Mouse (Mus musculus): ENCODE measurements around the gene Hmgcl. TPM values are rescaled to one million over a fixed set of nuclear protein-coding genes. Genes with fewer than 3 reads are reported as not detected.
A peak's percentile ranks its signal among the peaks of the same experiment; 100 is the strongest.

Hmgcl gene
- polyA plus RNA-seq, 1 experiment from 2014 or later, result 55.9 TPM

DNA sequence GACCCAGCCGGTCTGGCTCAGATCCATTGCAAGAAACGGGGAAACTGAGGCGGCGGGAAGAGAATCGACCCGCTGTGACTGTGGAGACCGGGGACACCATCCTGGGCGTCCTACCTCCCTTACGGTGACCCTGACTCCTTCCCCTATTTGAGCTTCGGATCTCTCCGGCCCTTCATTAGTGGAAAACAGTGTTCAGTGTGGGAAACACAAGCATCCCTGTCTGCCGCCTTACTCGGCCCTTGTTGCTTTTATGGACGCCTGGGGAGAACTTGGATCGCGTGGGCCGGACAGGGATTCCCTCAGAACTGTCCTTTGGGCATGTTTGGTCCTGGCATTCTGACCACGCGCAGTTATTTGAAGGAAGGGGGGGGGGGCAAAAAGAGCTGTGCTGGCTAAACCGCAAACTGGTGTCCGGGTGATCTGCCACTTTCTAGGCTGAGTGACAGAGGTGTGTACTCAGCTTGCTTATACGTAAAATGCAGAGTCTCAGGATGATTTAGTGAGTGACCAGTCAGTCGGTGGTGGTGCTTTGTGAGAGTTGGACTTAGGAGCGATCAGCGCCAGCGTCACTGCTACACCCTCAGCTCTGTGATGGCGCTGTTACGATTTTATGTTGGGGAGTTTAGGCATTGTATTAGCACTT, 532 bp downstream of the Hmgcl start:
- ATAC-seq (replicated peaks; ENCODE audit: low FRiP score), result no peak; the same call in 1 of the 2 replicates
- no peak overlapping the region for H3K27ac ChIP-seq (ENCODE audit: low read depth, low read length)
- no peaks in the 10 kb centered on the region; the same call in 1 of the 2 replicates for H3K36me3 ChIP-seq (ENCODE audit: control insufficient read depth, insufficient read depth, low read length)
- 2% methylated on average over 28 of the region's 28 CpGs for WGBS
- H3K4me3 ChIP-seq (ENCODE audit: low read depth, low read length), result peak overlapping the region; percentile 79
- H3K27me3 ChIP-seq (ENCODE audit: control insufficient read depth, insufficient read depth, low read length), result no peaks in the 10 kb centered on the region
- H3K9me3 ChIP-seq (ENCODE audit: control insufficient read depth, low read length), result no peaks in the 10 kb centered on the region
- H3K4me2 ChIP-seq (ENCODE audit: low read depth, low read length, severe bottlenecking), result peak overlapping the region; percentile 88
- H3K9ac ChIP-seq (ENCODE audit: low read length), result peak overlapping the region; percentile 74
- DNase-seq (ENCODE audit: low spot score), result no peak
- 0 out of 2 replicates have a peak, but pooled peaks cover 3% of the 10 kb centered on the region for H3K4me1 ChIP-seq (replicated peaks; ENCODE audit: control insufficient read depth, insufficient read depth, low read length)

DNA sequence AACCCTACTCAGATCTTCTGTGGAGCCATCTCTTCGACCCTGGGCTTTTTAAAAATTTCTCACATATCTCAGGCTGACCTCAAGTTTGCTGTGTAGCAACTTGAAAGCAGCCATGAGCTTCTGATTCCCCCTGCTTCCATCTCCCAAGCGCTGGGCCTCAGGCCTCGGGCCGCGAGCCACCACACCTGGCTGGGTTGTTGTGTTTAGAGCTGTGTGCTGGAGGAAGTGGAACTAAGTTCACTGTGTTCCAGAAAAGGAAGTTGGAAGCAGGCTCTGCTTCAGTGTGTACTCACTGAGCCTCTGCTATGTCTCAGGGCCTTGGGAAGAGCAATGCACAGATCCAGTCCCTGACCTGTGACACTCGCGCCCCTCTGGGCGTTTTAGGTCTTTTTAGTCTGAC, 1.9 kb downstream of the Hmgcl start:
- ATAC-seq (replicated peaks; ENCODE audit: low FRiP score) (no peak), DNase-seq (ENCODE audit: low spot score) (no peak)
- Histone ChIP-seq H3K4me1 (replicated peaks; ENCODE audit: control insufficient read depth, insufficient read depth, low read length) (0 out of 2 replicates have a peak, but pooled peaks cover 3% of the 10 kb centered on the region), H3K27me3 (ENCODE audit: control insufficient read depth, insufficient read depth, low read length) (no peaks in the 10 kb centered on the region), H3K4me2 (ENCODE audit: low read depth, low read length, severe bottlenecking) (no peak overlapping the region), H3K27ac (ENCODE audit: low read depth, low read length) (no peak overlapping the region), H3K9me3 (ENCODE audit: control insufficient read depth, low read length) (no peaks in the 10 kb centered on the region), H3K36me3 (ENCODE audit: control insufficient read depth, insufficient read depth, low read length) (no peaks in the 10 kb centered on the region; the same call in 1 of the 2 replicates), H3K9ac (ENCODE audit: low read length) (no peak overlapping the region), H3K4me3 (ENCODE audit: low read depth, low read length) (no peak overlapping the region)
- WGBS, result 98% methylated on average over 8 of the region's 8 CpGs

GRCm38 (mm10) chr4:135949475-135949874, 3.2 kb downstream of the Hmgcl start:
- Histone ChIP-seq H3K36me3 (ENCODE audit: control insufficient read depth, insufficient read depth, low read length) (no peaks in the 10 kb centered on the region; the same call in 1 of the 2 replicates), H3K9ac (ENCODE audit: low read length) (no peak overlapping the region), H3K4me2 (ENCODE audit: low read depth, low read length, severe bottlenecking) (no peak overlapping the region), H3K4me3 (ENCODE audit: low read depth, low read length) (no peak overlapping the region), H3K4me1 (replicated peaks; ENCODE audit: control insufficient read depth, insufficient read depth, low read length) (0 out of 2 replicates have a peak, but pooled peaks cover 3% of the 10 kb centered on the region), H3K9me3 (ENCODE audit: control insufficient read depth, low read length) (no peaks in the 10 kb centered on the region), H3K27ac (ENCODE audit: low read depth, low read length) (no peak overlapping the region), H3K27me3 (ENCODE audit: control insufficient read depth, insufficient read depth, low read length) (no peaks in the 10 kb centered on the region)
- DNase-seq (ENCODE audit: low spot score) (no peak), ATAC-seq (replicated peaks; ENCODE audit: low FRiP score) (no peak)
- 94% methylated on average over 10 of the region's 10 CpGs for WGBS

GRCm38 (mm10) chr4:135949911-135950310, 3.7 kb downstream of the Hmgcl start:
- Histone ChIP-seq H3K27me3 (ENCODE audit: control insufficient read depth, insufficient read depth, low read length) (no peaks in the 10 kb centered on the region), H3K4me3 (ENCODE audit: low read depth, low read length) (no peak overlapping the region), H3K9me3 (ENCODE audit: control insufficient read depth, low read length) (no peaks in the 10 kb centered on the region), H3K4me2 (ENCODE audit: low read depth, low read length, severe bottlenecking) (no peak overlapping the region), H3K9ac (ENCODE audit: low read length) (no peak overlapping the region), H3K36me3 (ENCODE audit: control insufficient read depth, insufficient read depth, low read length) (no peaks in the 10 kb centered on the region; the same call in 1 of the 2 replicates), H3K27ac (ENCODE audit: low read depth, low read length) (no peak overlapping the region), H3K4me1 (replicated peaks; ENCODE audit: control insufficient read depth, insufficient read depth, low read length) (0 out of 2 replicates have a peak, but pooled peaks cover 3% of the 10 kb centered on the region)
- ATAC-seq (replicated peaks; ENCODE audit: low FRiP score) (no peak), DNase-seq (ENCODE audit: low spot score) (no peak)
- 76% methylated on average over 6 of the region's 6 CpGs for WGBS

GRCm38 (mm10) chr4:135950365-135950764, 4.1 kb downstream of the Hmgcl start:
- 92% methylated on average over 6 of the region's 6 CpGs for WGBS
- Histone ChIP-seq H3K27ac (ENCODE audit: low read depth, low read length) (no peak overlapping the region), H3K36me3 (ENCODE audit: control insufficient read depth, insufficient read depth, low read length) (no peaks in the 10 kb centered on the region; the same call in 1 of the 2 replicates), H3K9ac (ENCODE audit: low read length) (no peak overlapping the region), H3K4me1 (replicated peaks; ENCODE audit: control insufficient read depth, insufficient read depth, low read length) (0 out of 2 replicates have a peak, but pooled peaks cover 3% of the 10 kb centered on the region), H3K27me3 (ENCODE audit: control insufficient read depth, insufficient read depth, low read length) (no peaks in the 10 kb centered on the region), H3K4me3 (ENCODE audit: low read depth, low read length) (no peak overlapping the region), H3K9me3 (ENCODE audit: control insufficient read depth, low read length) (no peaks in the 10 kb centered on the region), H3K4me2 (ENCODE audit: low read depth, low read length, severe bottlenecking) (no peak overlapping the region)
- no peak for DNase-seq (ENCODE audit: low spot score)
- no peak for ATAC-seq (replicated peaks; ENCODE audit: low FRiP score)

DNA sequence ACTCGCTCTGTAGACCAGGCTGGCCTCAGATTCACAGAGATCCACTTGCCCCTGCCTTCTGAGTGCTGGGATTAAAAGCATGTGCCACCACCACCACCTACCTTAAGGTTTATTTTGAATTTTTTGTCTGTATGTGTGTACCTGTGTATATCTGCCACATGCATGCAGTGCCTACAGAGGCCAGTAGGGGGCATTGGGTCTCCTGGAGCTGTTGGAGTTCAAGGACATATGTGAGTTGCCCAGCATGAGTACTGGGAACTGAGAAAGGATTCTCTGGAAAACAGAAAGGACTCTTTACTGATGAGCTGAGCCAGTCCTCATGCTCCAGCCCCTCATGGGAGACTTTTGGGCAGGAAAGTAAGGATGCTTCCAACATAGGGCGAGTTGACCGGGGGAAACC, 5.3 kb downstream of the Hmgcl start:
- Histone ChIP-seq H3K4me3 (ENCODE audit: low read depth, low read length) (no peak overlapping the region), H3K4me2 (ENCODE audit: low read depth, low read length, severe bottlenecking) (no peak overlapping the region), H3K36me3 (ENCODE audit: control insufficient read depth, insufficient read depth, low read length) (no peaks in the 10 kb centered on the region; the same call in 1 of the 2 replicates), H3K27ac (ENCODE audit: low read depth, low read length) (no peak overlapping the region), H3K9me3 (ENCODE audit: control insufficient read depth, low read length) (no peaks in the 10 kb centered on the region), H3K4me1 (replicated peaks; ENCODE audit: control insufficient read depth, insufficient read depth, low read length) (no peaks in the 10 kb centered on the region), H3K9ac (ENCODE audit: low read length) (no peak overlapping the region), H3K27me3 (ENCODE audit: control insufficient read depth, insufficient read depth, low read length) (no peaks in the 10 kb centered on the region)
- no peak for DNase-seq (ENCODE audit: low spot score)
- ATAC-seq (replicated peaks; ENCODE audit: low FRiP score), result no peak
- 85% methylated on average over 3 of the region's 3 CpGs for WGBS

GRCm38 (mm10) chr4:135953179-135953578, 6.9 kb downstream of the Hmgcl start:
- Histone ChIP-seq H3K4me3 (ENCODE audit: low read depth, low read length) (no peak overlapping the region), H3K4me2 (ENCODE audit: low read depth, low read length, severe bottlenecking) (no peak overlapping the region), H3K36me3 (ENCODE audit: control insufficient read depth, insufficient read depth, low read length) (no peaks in the 10 kb centered on the region; the same call in 1 of the 2 replicates), H3K27ac (ENCODE audit: low read depth, low read length) (no peak overlapping the region), H3K4me1 (replicated peaks; ENCODE audit: control insufficient read depth, insufficient read depth, low read length) (no peaks in the 10 kb centered on the region), H3K27me3 (ENCODE audit: control insufficient read depth, insufficient read depth, low read length) (no peaks in the 10 kb centered on the region), H3K9me3 (ENCODE audit: control insufficient read depth, low read length) (no peaks in the 10 kb centered on the region), H3K9ac (ENCODE audit: low read length) (no peak overlapping the region)
- WGBS, result 95% methylated on average over 3 of the region's 3 CpGs
- DNase-seq (ENCODE audit: low spot score) (no peak), ATAC-seq (replicated peaks; ENCODE audit: low FRiP score) (no peak)

DNA sequence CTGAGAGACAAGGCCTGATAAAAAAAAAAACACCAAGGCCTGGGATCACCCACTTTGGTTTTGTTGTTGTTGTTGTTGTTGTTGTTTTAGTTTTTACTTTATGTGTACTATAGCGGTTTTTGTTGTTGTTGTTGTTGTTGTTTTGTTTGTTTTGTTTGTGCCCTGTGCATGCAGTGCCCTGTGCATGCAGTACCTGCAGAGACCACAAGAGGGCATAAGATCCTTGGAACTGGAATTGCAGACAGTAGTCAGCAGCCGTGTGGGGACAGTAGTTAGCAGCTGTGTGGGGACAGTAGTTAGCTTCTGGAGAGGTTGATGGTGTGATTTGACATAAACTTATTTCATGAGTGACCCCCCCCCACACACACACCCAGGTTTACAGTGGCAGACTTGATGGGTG, 8.0 kb downstream of the Hmgcl start:
- no peak overlapping the region for H3K4me2 ChIP-seq (ENCODE audit: low read depth, low read length, severe bottlenecking)
- 17% methylated on average over 2 of the region's 2 CpGs for whole genome bisulfite sequencing
- no peaks in the 10 kb centered on the region for H3K9me3 ChIP-seq (ENCODE audit: control insufficient read depth, low read length)
- ATAC-seq (replicated peaks; ENCODE audit: low FRiP score) (no peak), DNase-seq (ENCODE audit: low spot score) (peak; percentile 87)
- no peak overlapping the region for H3K27ac ChIP-seq (ENCODE audit: low read depth, low read length)
- no peak overlapping the region for H3K4me3 ChIP-seq (ENCODE audit: low read depth, low read length)
- no peaks in the 10 kb centered on the region; the same call in 1 of the 2 replicates for H3K36me3 ChIP-seq (ENCODE audit: control insufficient read depth, insufficient read depth, low read length)
- no peaks in the 10 kb centered on the region for H3K4me1 ChIP-seq (replicated peaks; ENCODE audit: control insufficient read depth, insufficient read depth, low read length)
- H3K9ac ChIP-seq (ENCODE audit: low read length), result no peak overlapping the region
- no peaks in the 10 kb centered on the region for H3K27me3 ChIP-seq (ENCODE audit: control insufficient read depth, insufficient read depth, low read length)

GRCm38 (mm10) chr4:135955886-135956285, 9.6 kb downstream of the Hmgcl start:
- Histone ChIP-seq H3K9ac (ENCODE audit: low read length) (no peak overlapping the region), H3K36me3 (ENCODE audit: control insufficient read depth, insufficient read depth, low read length) (no peaks in the 10 kb centered on the region; the same call in 1 of the 2 replicates), H3K4me3 (ENCODE audit: low read depth, low read length) (no peak overlapping the region), H3K9me3 (ENCODE audit: control insufficient read depth, low read length) (no peaks in the 10 kb centered on the region), H3K4me1 (replicated peaks; ENCODE audit: control insufficient read depth, insufficient read depth, low read length) (no peaks in the 10 kb centered on the region), H3K27me3 (ENCODE audit: control insufficient read depth, insufficient read depth, low read length) (no peaks in the 10 kb centered on the region), H3K27ac (ENCODE audit: low read depth, low read length) (no peak overlapping the region), H3K4me2 (ENCODE audit: low read depth, low read length, severe bottlenecking) (no peak overlapping the region)
- no peak for ATAC-seq (replicated peaks; ENCODE audit: low FRiP score)
- DNase-seq (ENCODE audit: low spot score), result no peak
- 85% methylated on average over 9 of the region's 9 CpGs for WGBS

Data from forebrain, embryonic 11.5 days (tissue).